Mouse (Mus musculus) E14TG2a.4 (cell line): ENCODE results near the gene Plekha5.
"Not testable (repeated sequence)": the region's sequence is repeated elsewhere in the genome, so short reads cannot be mapped to it uniquely, and the experiment has no call there.

ENCODE experiments used
- CTCF ChIP-seq: conservative IDR thresholded peaks from 2 replicates; pipeline ENCODE4 v1.5.1; 2014; ENCODE audit warnings: low read length
- NANOG ChIP-seq: IDR thresholded peaks from 2 replicates; pipeline ENCODE4 v1.6.1; 2014; ENCODE audit warnings: borderline replicate concordance, low read length, mixed read lengths
- POU5F1 ChIP-seq: IDR thresholded peaks from 2 replicates; pipeline ENCODE4 v1.6.1; 2014; ENCODE audit warnings: low read length, borderline replicate concordance

GRCm38 (mm10) chr6:140595551-140595950 lies 171.7 kb downstream of the Plekha5 start:
- not testable (repeated sequence) for TF ChIP-seq CTCF, POU5F1, NANOG
